Mouse (Mus musculus) hindbrain, postnatal 0 days (tissue): ENCODE measurements around the gene Grem2. TPM values are rescaled to one million over a fixed set of nuclear protein-coding genes. Genes with fewer than 3 reads are reported as not detected.

Experiments
- ATAC-seq: fragments of 200-750 bp; cut with Nextera tagmentation; 2 replicates; pipeline ENCODE4 v1.8.0; 2017; ENCODE audit warnings: mild to moderate bottlenecking, moderate TSS enrichment, moderate library complexity
- DNase-seq: peaks from one replicate; pipeline ENCODE4 v3.0.0-alpha.2; 2015; ENCODE audit warnings: low spot score
- H3K27ac ChIP-seq: fragments of 300-500 bp; sonication (generic); 2 replicates; pipeline ENCODE4 v1.5.1; 2014; ENCODE audit warnings: mild to moderate bottlenecking
- H3K27me3 ChIP-seq: fragments of 300-500 bp; sonication (generic); 2 replicates; pipeline ENCODE4 v1.6.1; 2014; ENCODE audit warnings: low read length, mixed read lengths; ENCODE audit not compliant: insufficient read depth
- H3K36me3 ChIP-seq: fragments of 300-500 bp; sonication (generic); 2 replicates; pipeline ENCODE4 v1.6.1; 2014; ENCODE audit warnings: low read length, mixed read lengths; ENCODE audit not compliant: insufficient read depth
- H3K4me1 ChIP-seq: fragments of 300-500 bp; sonication (generic); 2 replicates; pipeline ENCODE4 v1.6.1; 2014; ENCODE audit warnings: antibody characterized with exemption, low read length, mixed read lengths; ENCODE audit not compliant: insufficient read depth
- H3K4me2 ChIP-seq: fragments of 300-500 bp; sonication (generic); 2 replicates; pipeline ENCODE4 v1.6.1; 2014; ENCODE audit warnings: low read depth, mild to moderate bottlenecking, low read length, moderate library complexity, mixed read lengths
- H3K4me3 ChIP-seq: fragments of 300-500 bp; sonication (generic); 2 replicates; pipeline ENCODE4 v1.5.1; 2014; ENCODE audit warnings: low read length
- H3K9ac ChIP-seq: fragments of 300-500 bp; sonication (generic); replicated peaks from 2 replicates; pipeline ENCODE4 v1.6.1; 2014; ENCODE audit warnings: mild to moderate bottlenecking, low read length, moderate library complexity, mixed read lengths
- H3K9me3 ChIP-seq: fragments of 300-500 bp; sonication (generic); 2 replicates; pipeline ENCODE4 v1.6.1; 2016; ENCODE audit warnings: low read length, mixed read lengths
- CTCF ChIP-seq: IDR thresholded peaks from 2 replicates; pipeline ENCODE4 v1.5.1; 2016; ENCODE audit warnings: antibody characterized with exemption, control low read depth, low read depth
- WGBS: fragments of 180-500 bp; shearing (Covaris S2); extraction: QIAGEN DNeasy Blood & Tissue Kit; methylation state at CpG from one replicate; pipeline ENCODE4 v1.1.7; 2014; 5-methylcytosine and 5-hydroxymethylcytosine counted together
- polyA plus RNA-seq: library from polyadenylated mRNA; unstranded; fragments of >200 nt; fragmentation: Nextera tagmentation; extraction: Ambion mirVana; gene quantifications from 2 replicates; pipeline ENCODE4 v1.2.1, GENCODE M21; 2015
- total RNA-seq: library from RNA; depleted of rRNA; stranded (reverse); fragments of >200 nt; gene quantifications from 2 replicates; pipeline ENCODE4 v1.2.3, GENCODE M21; 2014

The Grem2 gene
- total and polyA plus RNA-seq, 2 experiments from 2014 or later, result 3.7 to 19.8 TPM

GRCm38 (mm10) chr1:174811846-174812245, 109.8 kb downstream of the Grem2 start:
- Histone ChIP-seq H3K36me3 (no peaks in the 10 kb centered on the region), H3K27me3 (no peaks in the 10 kb centered on the region)
- WGBS, result 93% methylated on average over 4 of the region's 4 CpGs

DNA sequence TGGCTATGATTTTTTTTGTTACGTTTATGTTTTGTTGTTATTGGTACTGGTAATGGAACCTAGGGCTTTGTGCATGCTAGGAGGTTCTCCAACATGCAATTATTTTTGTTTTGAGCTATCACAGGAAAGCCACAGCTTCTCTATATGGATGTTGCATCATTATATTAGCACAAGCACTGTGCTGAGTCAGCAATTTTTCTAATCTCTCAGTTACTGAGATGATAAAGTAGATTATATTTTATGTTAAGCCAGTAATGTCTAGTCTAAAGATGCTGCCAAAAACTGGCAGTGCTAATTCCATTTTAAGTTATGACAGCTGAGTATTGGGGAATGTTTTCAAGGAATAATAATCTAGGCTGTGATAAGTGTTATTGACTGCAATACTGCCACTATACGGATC, 133.0 kb downstream of the Grem2 start:
- no peak for TF ChIP-seq CTCF
- 96% methylated on average over 2 of the region's 2 CpGs for WGBS
- Histone ChIP-seq H3K36me3 (peaks cover 6% of the 10 kb centered on the region; the same call in 1 of the 2 replicates), H3K4me1 (no peaks in the 10 kb centered on the region), H3K9ac (no peak overlapping the region), H3K4me3 (no peak overlapping the region), H3K4me2 (no peak overlapping the region), H3K27ac (no peak overlapping the region), H3K9me3 (no peaks in the 10 kb centered on the region), H3K27me3 (no peaks in the 10 kb centered on the region)
- no peak for DNase-seq
- ATAC-seq, result no peak

More at GRCm38 (mm10) chr1:174811846-174812245, 109.8 kb downstream of the Grem2 start:
- ATAC-seq, result no peak
- H3K9me3 ChIP-seq, result no peaks in the 10 kb centered on the region
- H3K4me3 ChIP-seq, result no peak overlapping the region
- H3K4me2 ChIP-seq, result no peak overlapping the region
- no peaks in the 10 kb centered on the region for H3K4me1 ChIP-seq
- no peak overlapping the region for H3K9ac ChIP-seq
- no peak overlapping the region for H3K27ac ChIP-seq
- no peak for TF ChIP-seq CTCF
- no peak for DNase-seq
